Mouse (Mus musculus) neural tube, embryonic 13.5 days (tissue): ENCODE measurements around the gene Gm13285. TPM values are rescaled to one million over a fixed set of nuclear protein-coding genes. Genes with fewer than 3 reads are reported as not detected.
"Not testable (repeated sequence)": the region's sequence is repeated elsewhere in the genome, so short reads cannot be mapped to it uniquely, and the experiment has no call there.

Source experiments
- ATAC-seq: fragments of 200-750 bp; cut with Nextera tagmentation; 2 replicates; pipeline ENCODE4 v1.8.0; 2017; ENCODE audit warnings: low read depth, mild to moderate bottlenecking, moderate TSS enrichment, moderate library complexity
- H3K27ac ChIP-seq: fragments of 300-500 bp; sonication (generic); replicated peaks from 2 replicates; pipeline ENCODE4 v1.5.1; 2015; ENCODE audit warnings: moderate library complexity, mild to moderate bottlenecking, inconsistent platforms
- H3K27me3 ChIP-seq: fragments of 300-500 bp; sonication (generic); 2 replicates; pipeline ENCODE4 v1.6.1; 2015; ENCODE audit warnings: mild to moderate bottlenecking, inconsistent platforms
- H3K36me3 ChIP-seq: fragments of 300-500 bp; sonication (generic); 2 replicates; pipeline ENCODE4 v1.6.1; 2015; ENCODE audit warnings: mild to moderate bottlenecking, inconsistent platforms
- H3K4me1 ChIP-seq: fragments of 300-500 bp; sonication (generic); replicated peaks from 2 replicates; pipeline ENCODE4 v1.6.1; 2015; ENCODE audit warnings: inconsistent platforms
- H3K4me2 ChIP-seq: fragments of 300-500 bp; sonication (generic); 2 replicates; pipeline ENCODE4 v1.6.1; 2015; ENCODE audit warnings: inconsistent platforms, mild to moderate bottlenecking, moderate library complexity
- H3K4me3 ChIP-seq: fragments of 300-500 bp; sonication (generic); 2 replicates; pipeline ENCODE4 v1.5.1; 2015; ENCODE audit warnings: mild to moderate bottlenecking, inconsistent platforms
- H3K9ac ChIP-seq: fragments of 300-500 bp; sonication (generic); 2 replicates; pipeline ENCODE4 v1.6.1; 2015; ENCODE audit warnings: moderate library complexity, mild to moderate bottlenecking, inconsistent platforms
- H3K9me3 ChIP-seq: fragments of 300-500 bp; sonication (generic); 2 replicates; pipeline ENCODE4 v1.6.1; 2016; ENCODE audit warnings: inconsistent platforms
- WGBS: fragments of 180-500 bp; shearing (Covaris S2); methylation state at CpG from one replicate; pipeline ENCODE4 v1.1.7; 2015; 5-methylcytosine and 5-hydroxymethylcytosine counted together
- polyA plus RNA-seq: library from polyadenylated mRNA; unstranded; fragments of >200 nt; fragmentation: Nextera tagmentation; extraction: Ambion mirVana; gene quantifications from 2 replicates; pipeline ENCODE4 v1.2.1, GENCODE M21; 2015

Gene Gm13285
- polyA plus RNA-seq, 1 experiment from 2014 or later: 0.32 TPM

DNA sequence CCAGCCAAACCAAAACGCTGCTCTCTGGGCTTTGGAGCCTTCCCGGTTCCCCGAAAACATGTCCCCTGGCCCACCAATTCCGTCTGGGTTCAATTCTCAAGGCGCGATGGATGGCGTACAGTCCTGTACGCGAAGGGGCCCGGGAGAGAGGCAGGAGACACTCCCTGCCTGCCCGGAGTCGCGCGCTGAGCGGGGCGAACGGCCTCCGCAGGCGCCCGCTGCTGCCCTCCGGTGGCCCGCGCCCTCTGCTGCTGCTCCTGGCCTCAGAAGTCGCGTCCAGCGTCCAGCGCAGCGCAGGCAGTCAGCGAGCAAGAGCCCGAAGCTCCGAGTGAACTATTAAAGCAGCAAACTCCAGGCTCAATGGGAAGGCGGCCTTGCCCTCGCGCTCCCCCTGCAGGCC is 6.3 kb downstream of the Gm13285 start:
- H3K36me3 ChIP-seq, H3K9ac ChIP-seq, H3K4me1 ChIP-seq, ATAC-seq, H3K9me3 ChIP-seq, H3K27ac ChIP-seq: not testable (repeated sequence)
- 0% methylated on average over 13 of the region's 34 CpGs for WGBS
- Histone ChIP-seq H3K27me3 (peaks cover 13% of the 10 kb centered on the region), H3K4me3 (peak overlapping the region; percentile 22; the same call in 1 of the 2 replicates), H3K4me2 (peak overlapping the region; percentile 45)

DNA sequence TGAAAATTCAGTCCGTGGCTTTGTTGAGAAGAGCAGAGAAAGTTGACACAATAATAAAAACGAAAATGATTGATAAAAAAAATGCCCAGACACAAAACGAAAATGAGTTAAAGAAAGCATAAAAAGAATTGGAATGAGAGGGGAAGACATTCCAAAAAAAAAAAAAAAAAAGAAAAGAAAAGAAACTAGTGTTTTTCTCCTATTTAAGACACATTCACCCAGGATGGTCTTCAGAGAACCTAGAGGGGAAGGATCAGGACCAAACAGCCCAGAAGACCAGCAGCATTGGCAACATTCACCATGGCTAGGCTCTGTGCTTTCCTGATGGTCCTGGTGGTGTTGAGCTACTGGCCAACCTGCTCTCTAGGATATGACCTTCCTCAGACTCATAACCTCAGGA is 16.5 kb downstream of the Gm13285 start, which contains the start of gene Ifna7:
Gene Ifna7, plus strand, starts transcription at position 301 of the 400 bp plus-strand sequence.
- Histone ChIP-seq H3K36me3 (no peaks in the 10 kb centered on the region), H3K9ac (no peak within 1 kb of the TSS), H3K9me3 (no peaks in the 10 kb centered on the region), H3K27me3 (no peaks in the 10 kb centered on the region), H3K4me2 (no peak within 1 kb of the TSS), H3K4me1 (no peaks in the 10 kb centered on the region), H3K27ac (no peak within 1 kb of the TSS), H3K4me3 (no peak within 1 kb of the TSS)
- no peak for ATAC-seq
- 63% methylated on average over 3 of the region's 3 CpGs for WGBS

DNA sequence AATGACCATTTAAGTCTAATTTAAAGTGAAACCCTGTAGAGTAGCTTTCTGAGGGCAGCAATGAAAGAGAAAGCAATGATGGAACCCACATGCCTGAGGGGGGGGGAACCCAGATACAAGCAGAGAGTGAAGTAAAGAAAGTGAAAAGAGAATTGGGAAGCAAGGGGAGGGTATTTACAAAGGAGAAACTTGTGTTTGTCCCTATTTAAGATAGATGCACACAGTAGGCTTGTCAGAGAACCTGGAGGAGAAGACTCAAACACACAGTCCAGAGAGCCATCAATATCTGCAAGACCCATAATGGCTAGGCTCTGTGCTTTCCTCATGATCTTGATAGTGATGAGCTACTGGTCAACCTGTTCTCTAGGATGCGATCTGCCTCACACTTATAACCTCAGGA is 20.2 kb downstream of the Gm13285 start, which contains the start of gene Ifna11:
Gene Ifna11, plus strand, starts transcription at position 301 of the 400 bp plus-strand sequence.
- WGBS: 81% methylated on average over 1 of the region's 1 CpGs
- H3K9me3 ChIP-seq: no peaks in the 10 kb centered on the region
- no peaks in the 10 kb centered on the region for H3K36me3 ChIP-seq
- no peaks in the 10 kb centered on the region for H3K4me1 ChIP-seq
- no peak for ATAC-seq
- H3K27me3 ChIP-seq: no peaks in the 10 kb centered on the region
- no peak within 1 kb of the TSS for H3K27ac ChIP-seq
- H3K4me2 ChIP-seq: no peak within 1 kb of the TSS
- no peak within 1 kb of the TSS for H3K9ac ChIP-seq
- H3K4me3 ChIP-seq: no peak within 1 kb of the TSS

DNA sequence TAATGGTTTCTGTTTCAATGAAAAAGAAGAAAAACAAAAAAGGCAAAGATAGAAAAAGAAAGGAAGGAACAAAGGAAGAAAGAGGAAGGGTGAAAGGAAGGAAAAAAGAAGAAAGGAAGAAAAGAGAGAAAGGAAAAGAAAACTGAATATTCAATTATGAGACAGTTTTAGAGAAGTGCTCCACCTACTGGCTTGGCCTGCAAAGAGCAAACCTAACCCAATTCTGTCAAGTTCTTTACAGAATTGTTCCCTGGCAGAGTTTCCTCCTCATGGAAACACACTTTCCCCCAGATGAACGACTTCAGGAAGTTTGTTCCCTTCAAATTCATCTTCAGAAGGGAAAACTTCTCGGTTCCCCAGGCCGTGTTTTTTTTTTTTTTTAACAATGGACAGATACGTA is 23.5 kb downstream of the Gm13285 start:
- Histone ChIP-seq H3K9ac (no peak overlapping the region), H3K9me3 (no peaks in the 10 kb centered on the region), H3K4me1 (no peaks in the 10 kb centered on the region), H3K27ac (no peak overlapping the region), H3K4me3 (no peak overlapping the region), H3K36me3 (no peaks in the 10 kb centered on the region), H3K27me3 (no peaks in the 10 kb centered on the region), H3K4me2 (no peak overlapping the region)
- 26% methylated on average over 4 of the region's 4 CpGs for WGBS
- no peak for ATAC-seq

DNA sequence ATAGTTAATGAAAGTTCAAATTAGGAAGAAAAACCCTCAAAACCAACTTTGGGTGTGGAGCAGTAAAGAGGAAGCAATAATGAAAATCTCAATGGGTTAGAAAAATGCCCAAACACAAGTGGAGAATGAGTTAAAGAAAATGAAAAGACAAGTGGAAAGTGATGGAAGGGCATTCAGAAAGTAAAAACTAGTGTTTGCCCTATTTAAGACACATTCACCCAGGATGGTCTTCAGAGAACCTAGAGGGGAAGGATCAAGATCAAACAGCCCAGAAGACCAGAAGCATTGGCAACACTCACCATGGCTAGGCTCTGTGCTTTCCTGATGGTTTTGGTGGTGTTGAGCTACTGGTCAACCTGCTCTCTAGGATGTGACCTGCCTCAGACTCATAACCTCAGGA is 27.7 kb downstream of the Gm13285 start, which contains the start of gene Ifna6:
Gene Ifna6, plus strand, starts transcription at position 301 of the 400 bp plus-strand sequence.
- not testable (repeated sequence) for H3K4me3 ChIP-seq, H3K27me3 ChIP-seq, ATAC-seq, H3K9me3 ChIP-seq, H3K27ac ChIP-seq, H3K4me2 ChIP-seq, H3K9ac ChIP-seq, H3K4me1 ChIP-seq, H3K36me3 ChIP-seq

DNA sequence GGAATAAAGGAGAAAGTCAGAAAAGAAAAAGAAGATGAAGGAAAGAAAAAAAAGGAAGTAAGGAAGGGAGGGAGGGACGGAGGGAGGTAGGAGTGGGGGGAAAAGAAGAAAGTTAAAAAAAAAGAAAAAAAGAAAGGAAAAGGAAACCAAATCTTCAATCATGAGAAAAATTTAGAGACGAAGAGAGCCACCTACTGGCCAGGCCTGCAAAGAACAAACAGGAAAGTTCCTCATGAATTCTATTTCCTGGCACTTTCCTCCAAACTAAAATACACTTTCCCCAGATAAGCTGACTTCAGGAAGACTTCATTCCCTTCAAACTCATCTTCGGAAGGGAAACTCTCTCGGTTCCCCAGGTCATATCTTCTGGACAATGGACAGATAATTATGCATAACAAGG is 31.1 kb downstream of the Gm13285 start:
- Histone ChIP-seq H3K9ac (no peak overlapping the region), H3K27ac (no peak overlapping the region), H3K27me3 (no peaks in the 10 kb centered on the region), H3K9me3 (no peaks in the 10 kb centered on the region), H3K4me3 (no peak overlapping the region), H3K36me3 (no peaks in the 10 kb centered on the region), H3K4me2 (no peak overlapping the region), H3K4me1 (no peaks in the 10 kb centered on the region)
- 24% methylated on average over 4 of the region's 4 CpGs for WGBS
- ATAC-seq: no peak

DNA sequence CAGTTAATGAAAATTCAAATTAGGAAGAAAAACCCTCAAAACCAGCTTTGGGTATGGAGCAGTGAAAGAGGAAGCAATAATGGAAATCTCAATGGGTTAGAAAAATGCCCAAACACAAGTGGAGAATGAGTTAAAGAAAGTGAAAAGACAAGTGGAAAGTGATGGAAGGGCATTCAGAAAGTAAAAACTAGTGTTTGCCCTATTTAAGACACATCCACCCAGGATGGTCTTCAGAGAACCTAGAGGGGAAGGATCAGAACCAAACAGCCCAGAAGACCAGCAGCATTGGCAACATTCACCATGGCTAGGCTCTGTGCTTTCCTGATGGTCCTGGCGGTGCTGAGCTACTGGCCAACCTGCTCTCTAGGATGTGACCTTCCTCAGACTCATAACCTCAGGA is 35.8 kb downstream of the Gm13285 start, which contains the start of gene Ifna5:
Gene Ifna5, plus strand, starts transcription at position 301 of the 400 bp plus-strand sequence.
- WGBS: 86% methylated on average over 1 of the region's 1 CpGs
- not testable (repeated sequence) for H3K27ac ChIP-seq, H3K9me3 ChIP-seq, H3K4me1 ChIP-seq, H3K9ac ChIP-seq, H3K4me3 ChIP-seq, ATAC-seq, H3K27me3 ChIP-seq, H3K36me3 ChIP-seq, H3K4me2 ChIP-seq

DNA sequence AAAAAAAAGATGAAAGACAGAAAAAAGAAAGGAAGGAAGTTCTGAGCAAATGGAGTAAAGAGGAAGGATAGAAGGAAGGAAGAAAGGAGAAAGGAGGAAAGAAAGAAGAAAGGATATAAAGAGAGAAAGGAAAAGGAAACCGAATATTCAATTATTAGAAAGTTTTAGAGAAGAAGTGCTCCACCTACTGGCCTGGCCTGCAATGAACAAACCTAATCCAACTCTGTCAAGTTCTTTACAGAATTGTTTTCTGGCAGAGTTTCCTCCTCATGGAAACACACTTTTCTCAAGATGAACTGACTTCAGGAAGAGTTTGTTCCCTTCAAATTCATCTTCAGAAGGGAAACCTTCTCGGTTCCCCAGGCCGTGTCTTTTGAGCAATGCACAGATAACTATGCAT is 39.4 kb downstream of the Gm13285 start:
- no peak for ATAC-seq
- Histone ChIP-seq H3K4me1 (no peaks in the 10 kb centered on the region), H3K27me3 (no peaks in the 10 kb centered on the region), H3K4me3 (no peak overlapping the region), H3K9ac (no peak overlapping the region), H3K27ac (no peak overlapping the region), H3K36me3 (no peaks in the 10 kb centered on the region), H3K4me2 (no peak overlapping the region), H3K9me3 (no peaks in the 10 kb centered on the region)
- WGBS: 35% methylated on average over 3 of the region's 3 CpGs

DNA sequence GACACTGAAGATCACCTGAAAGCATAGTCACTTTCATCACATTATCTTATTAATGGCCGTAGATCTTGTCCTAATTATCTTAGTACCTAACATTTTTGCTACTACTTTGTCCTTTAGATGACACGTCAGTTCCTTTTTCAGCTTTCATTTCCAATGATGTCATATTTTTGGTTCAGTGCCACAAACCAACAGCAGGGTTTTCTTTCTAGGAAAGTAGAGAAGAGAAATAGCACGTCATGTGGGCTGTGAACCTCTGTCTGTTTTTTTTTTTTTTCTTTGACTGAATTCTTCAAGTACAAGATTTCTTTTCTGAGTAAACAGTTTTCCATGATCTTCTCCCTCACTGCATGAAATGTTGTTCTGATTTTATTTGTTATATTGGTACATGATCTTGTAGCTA is 40.6 kb downstream of the Gm13285 start:
- Histone ChIP-seq H3K4me2 (no peak overlapping the region), H3K27ac (no peak overlapping the region), H3K4me3 (no peak overlapping the region), H3K27me3 (no peaks in the 10 kb centered on the region), H3K9ac (no peak overlapping the region), H3K9me3 (no peaks in the 10 kb centered on the region), H3K4me1 (no peaks in the 10 kb centered on the region), H3K36me3 (no peaks in the 10 kb centered on the region)
- 84% methylated on average over 3 of the region's 3 CpGs for WGBS
- no peak for ATAC-seq

DNA sequence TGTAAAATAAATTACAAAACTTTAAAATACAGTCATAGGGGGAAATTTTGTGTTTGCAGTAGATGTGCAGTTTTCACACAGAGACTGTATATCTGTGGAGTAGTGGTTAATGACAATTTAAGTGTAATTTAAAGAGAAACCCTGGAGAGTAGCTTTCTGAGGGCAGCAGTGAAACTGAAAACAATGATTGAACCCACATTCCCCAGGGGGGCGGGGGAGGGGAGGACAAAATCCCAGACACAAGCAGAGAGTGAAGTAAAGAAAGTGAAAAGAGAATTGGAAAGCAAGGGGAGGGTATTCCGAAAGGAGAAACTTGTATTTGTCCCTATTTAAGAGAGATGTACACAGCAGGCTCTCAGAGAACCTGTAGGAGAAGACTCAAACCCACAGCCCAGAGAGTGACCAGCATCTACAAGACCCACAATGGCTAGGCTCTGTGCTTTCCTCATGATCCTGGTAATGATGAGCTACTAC is 42.0 kb downstream of the Gm13285 start, which contains the start of gene Ifna4:
Gene Ifna4, plus strand, starts transcription at position 424 of the 474 bp plus-strand sequence.
- Histone ChIP-seq H3K27me3 (no peaks in the 10 kb centered on the region), H3K36me3 (no peaks in the 10 kb centered on the region), H3K9me3 (no peaks in the 10 kb centered on the region), H3K9ac (no peak within 1 kb of the TSS), H3K4me3 (no peak within 1 kb of the TSS), H3K27ac (no peak within 1 kb of the TSS), H3K4me2 (no peak within 1 kb of the TSS), H3K4me1 (no peaks in the 10 kb centered on the region)
- ATAC-seq: no peak
- WGBS: 39% methylated on average over 2 of the region's 2 CpGs

DNA sequence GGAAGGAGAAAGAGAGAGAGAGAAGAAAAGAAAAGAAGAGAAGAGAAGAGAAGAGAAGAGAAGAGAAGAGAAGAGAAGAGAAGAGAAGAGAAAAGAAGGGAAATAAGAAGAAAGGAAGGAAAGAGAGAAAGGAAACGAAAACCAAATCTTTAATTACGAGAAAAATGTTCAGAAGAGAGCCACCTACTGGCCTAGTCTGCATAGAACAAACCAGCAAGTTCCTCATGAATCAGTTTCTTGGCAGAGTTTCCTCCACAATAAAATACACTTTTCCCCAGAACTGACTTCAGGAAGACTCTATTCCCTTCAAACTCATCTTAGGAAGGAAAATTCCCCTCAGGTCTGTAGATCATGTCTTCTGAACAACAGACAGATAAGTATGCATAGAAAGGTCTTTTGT is 45.9 kb downstream of the Gm13285 start:
- no peak for ATAC-seq
- 52% methylated on average over 2 of the region's 2 CpGs for WGBS
- no peaks in the 10 kb centered on the region for H3K4me1 ChIP-seq
- H3K9ac ChIP-seq: no peak overlapping the region
- H3K27ac ChIP-seq: no peak overlapping the region
- H3K36me3 ChIP-seq: no peaks in the 10 kb centered on the region
- no peaks in the 10 kb centered on the region for H3K27me3 ChIP-seq
- no peaks in the 10 kb centered on the region for H3K9me3 ChIP-seq
- H3K4me2 ChIP-seq: no peak overlapping the region
- no peak overlapping the region for H3K4me3 ChIP-seq

DNA sequence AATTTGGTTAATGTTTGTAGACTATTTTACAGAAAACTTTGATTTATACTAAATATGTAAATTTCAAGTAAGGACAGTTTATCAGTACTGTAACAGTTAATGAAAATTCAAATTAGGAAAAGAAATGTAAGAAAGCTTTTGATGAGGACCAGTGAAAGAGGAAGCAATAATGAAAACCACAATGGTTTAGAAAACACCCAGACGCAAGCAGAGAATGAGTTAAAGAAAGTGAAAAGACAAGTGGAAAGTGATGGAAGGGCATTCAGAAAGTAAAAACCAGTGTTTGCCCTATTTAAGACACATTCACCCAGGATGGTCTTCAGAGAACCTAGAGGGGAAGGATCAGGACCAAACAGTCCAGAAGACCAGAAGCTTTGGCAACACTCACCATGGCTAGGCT is 50.2 kb downstream of the Gm13285 start, which contains the start of gene Ifna1:
Gene Ifna1, plus strand, starts transcription at position 390 of the 400 bp plus-strand sequence.
- no peaks in the 10 kb centered on the region for H3K9me3 ChIP-seq
- no peak within 1 kb of the TSS for H3K4me2 ChIP-seq
- H3K36me3 ChIP-seq: no peaks in the 10 kb centered on the region
- WGBS: 86% methylated on average over 1 of the region's 1 CpGs
- H3K4me3 ChIP-seq: no peak within 1 kb of the TSS
- no peak within 1 kb of the TSS for H3K27ac ChIP-seq
- no peak for ATAC-seq
- H3K9ac ChIP-seq: no peak within 1 kb of the TSS
- H3K4me1 ChIP-seq: no peaks in the 10 kb centered on the region
- H3K27me3 ChIP-seq: no peaks in the 10 kb centered on the region
